Mouse (Mus musculus) ES-Bruce4 (cell line): ENCODE measurements around the gene Lmln. TPM values are rescaled to one million over a fixed set of nuclear protein-coding genes. Genes with fewer than 3 reads are reported as not detected.
"Not testable (repeated sequence)": the region's sequence is repeated elsewhere in the genome, so short reads cannot be mapped to it uniquely, and the experiment has no call there.

Experiments
- H3K27ac ChIP-seq: 2 replicates; pipeline ENCODE4 v1.5.1; 2012; ENCODE audit warnings: low read length, inconsistent platforms; ENCODE audit not compliant: insufficient read depth
- H3K27me3 ChIP-seq: 2 replicates; pipeline ENCODE4 v1.6.1; 2012; ENCODE audit warnings: mild to moderate bottlenecking, low read length, inconsistent platforms; ENCODE audit not compliant: control insufficient read depth, poor library complexity, insufficient read depth, severe bottlenecking
- H3K36me3 ChIP-seq: 2 replicates; pipeline ENCODE4 v1.6.1; 2012; ENCODE audit warnings: inconsistent platforms, mild to moderate bottlenecking, low read length, moderate library complexity; ENCODE audit not compliant: control insufficient read depth, poor library complexity, insufficient read depth, severe bottlenecking
- H3K4me1 ChIP-seq: one replicate; pipeline ENCODE4 v1.8.1; 2011; ENCODE audit warnings: low read length; ENCODE audit not compliant: control insufficient read depth, insufficient read depth
- H3K4me3 ChIP-seq: 2 replicates; pipeline ENCODE4 v1.5.1; 2011; ENCODE audit warnings: low read depth, mild to moderate bottlenecking, low read length
- H3K9ac ChIP-seq: 2 replicates; pipeline ENCODE4 v1.6.1; 2012; ENCODE audit warnings: low read depth, mild to moderate bottlenecking, inconsistent platforms; ENCODE audit not compliant: poor library complexity, severe bottlenecking
- H3K9me3 ChIP-seq: replicated peaks from 2 replicates; pipeline ENCODE4 v1.6.1; 2012; ENCODE audit warnings: mild to moderate bottlenecking, low read length, inconsistent platforms; ENCODE audit not compliant: control insufficient read depth, poor library complexity, insufficient read depth, severe bottlenecking
- CTCF ChIP-seq: IDR thresholded peaks from one replicate; pipeline ENCODE4 v1.8.1; 2011; ENCODE audit warnings: low read depth, low read length
- EP300 ChIP-seq: IDR thresholded peaks from 2 replicates; pipeline ENCODE4 v1.6.1; 2011; ENCODE audit warnings: low read depth, low read length; ENCODE audit not compliant: insufficient read depth
- POLR2A ChIP-seq: IDR thresholded peaks from one replicate; pipeline ENCODE4 v1.8.1; 2011; ENCODE audit warnings: low read length; ENCODE audit not compliant: insufficient read depth
- polyA plus RNA-seq: library from polyadenylated mRNA; stranded (reverse); fragments of >200 nt; gene quantifications from 2 replicates; pipeline ENCODE4 v1.2.4, GENCODE M21; 2011; ENCODE audit warnings: low read depth; ENCODE audit not compliant: missing spikeins, insufficient read depth, insufficient read length

Lmln gene
- polyA plus RNA-seq, 1 experiment: 5.4 TPM

DNA sequence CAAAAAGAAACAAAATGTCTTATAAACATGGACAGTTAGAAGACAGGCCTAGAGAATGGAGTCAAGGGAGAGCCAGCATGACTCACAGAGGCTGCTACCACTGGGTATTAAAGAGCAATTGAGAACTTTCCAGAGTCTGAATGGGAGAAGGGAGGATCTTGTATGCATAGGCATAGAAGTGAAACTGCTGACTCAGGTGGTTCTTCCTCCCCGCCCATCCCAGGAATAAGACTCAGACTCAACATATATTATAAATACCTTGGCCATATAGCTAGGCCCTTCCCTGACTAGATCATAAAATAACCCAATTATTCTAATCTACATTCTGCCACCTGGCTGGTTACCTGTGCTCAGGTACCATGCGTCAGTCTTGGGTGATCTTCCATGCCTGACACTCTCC is 97.0 kb downstream of the Lmln start:
- H3K4me1 ChIP-seq: no peaks in the 10 kb centered on the region

GRCm38 (mm10) chr16:33163330-33164090 is 101.2 kb downstream of the Lmln start:
- no peaks in the 10 kb centered on the region for H3K9me3 ChIP-seq
- H3K27ac ChIP-seq: no peak overlapping the region
- H3K27me3 ChIP-seq: no peaks in the 10 kb centered on the region
- H3K9ac ChIP-seq: no peak overlapping the region
- H3K4me3 ChIP-seq: no peak overlapping the region
- no peaks in the 10 kb centered on the region for H3K36me3 ChIP-seq
- TF ChIP-seq CTCF: no peak
- TF ChIP-seq EP300: no peak
- TF ChIP-seq POLR2A: no peak
- H3K4me1 ChIP-seq: no peaks in the 10 kb centered on the region

More for the DNA sequence above, 97.0 kb downstream of the Lmln start:
- no peaks in the 10 kb centered on the region for H3K36me3 ChIP-seq
- no peaks in the 10 kb centered on the region for H3K9me3 ChIP-seq
- H3K27me3 ChIP-seq: no peaks in the 10 kb centered on the region
- TF ChIP-seq EP300 (no peak), POLR2A (no peak), CTCF (no peak)
- H3K9ac ChIP-seq: no peak overlapping the region
- no peak overlapping the region for H3K27ac ChIP-seq
- no peak overlapping the region for H3K4me3 ChIP-seq

DNA sequence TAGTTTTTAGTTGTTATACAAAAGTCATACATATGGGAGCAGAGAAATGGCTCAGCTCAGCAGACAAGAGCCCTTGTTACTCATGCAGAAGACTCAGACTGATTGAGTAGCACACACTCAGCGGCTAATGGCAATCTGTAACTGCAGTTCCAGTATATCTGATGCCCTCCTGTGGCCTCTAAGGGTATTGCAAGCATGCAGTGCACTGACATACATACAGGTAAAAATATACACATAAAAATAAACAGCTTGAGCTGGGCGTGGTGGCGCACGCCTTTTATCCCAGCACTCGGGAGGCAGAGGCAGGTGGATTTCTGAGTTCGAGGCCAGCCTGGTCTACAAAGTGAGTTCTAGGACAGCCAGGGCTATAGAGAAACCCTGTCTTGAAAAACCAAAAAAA is 104.0 kb downstream of the Lmln start:
- H3K36me3 ChIP-seq, H3K4me1 ChIP-seq, H3K27me3 ChIP-seq, H3K4me3 ChIP-seq, H3K9ac ChIP-seq, H3K27ac ChIP-seq, H3K9me3 ChIP-seq: not testable (repeated sequence)
- TF ChIP-seq CTCF: peak; percentile 44

- TF ChIP-seq EP300: no peak
- peak; percentile 39 for TF ChIP-seq CTCF
- H3K36me3 ChIP-seq: no peaks in the 10 kb centered on the region
- no peak overlapping the region for H3K4me3 ChIP-seq
- H3K27me3 ChIP-seq: no peaks in the 10 kb centered on the region
- no peaks in the 10 kb centered on the region for H3K9me3 ChIP-seq
- no peaks in the 10 kb centered on the region for H3K4me1 ChIP-seq
- no peak overlapping the region for H3K9ac ChIP-seq
- H3K27ac ChIP-seq: no peak overlapping the region
Measured at GRCm38 (mm10) chr16:33167537-33167936, 105.2 kb downstream of the Lmln start.

DNA sequence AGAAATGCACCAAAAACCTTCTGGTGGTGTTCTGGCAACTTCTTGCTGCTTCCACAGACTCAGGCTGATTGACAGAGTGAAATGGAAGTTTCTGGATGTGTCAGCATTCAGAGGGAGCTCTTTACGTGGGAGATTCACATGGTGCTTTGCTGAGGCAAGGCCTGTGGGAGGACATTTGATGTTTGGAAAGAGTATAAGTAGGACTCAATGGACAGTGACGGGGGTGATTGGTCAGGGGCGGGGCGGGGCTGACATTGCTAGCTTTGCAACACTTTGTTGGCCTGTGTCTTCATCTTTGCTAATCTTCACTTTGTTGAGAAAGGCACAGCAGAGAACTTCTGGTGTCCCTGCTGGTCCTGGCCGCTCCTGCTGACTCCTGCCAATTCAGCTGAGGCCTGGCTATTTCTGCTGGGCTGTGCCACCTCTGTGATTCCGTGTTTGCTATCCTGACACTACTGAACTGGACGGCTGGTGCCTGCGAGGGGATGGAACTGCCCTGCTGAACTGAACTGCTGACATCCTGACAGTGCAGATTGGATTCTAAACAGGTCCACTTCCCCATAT is 107.2 kb downstream of the Lmln start:
- peaks cover 2% of the 10 kb centered on the region for H3K4me1 ChIP-seq
- H3K9me3 ChIP-seq: no peaks in the 10 kb centered on the region
- no peaks in the 10 kb centered on the region for H3K27me3 ChIP-seq
- no peak overlapping the region for H3K27ac ChIP-seq
- no peaks in the 10 kb centered on the region for H3K36me3 ChIP-seq
- H3K9ac ChIP-seq: no peak overlapping the region
- no peak overlapping the region for H3K4me3 ChIP-seq
- TF ChIP-seq POLR2A (no peak), CTCF (no peak), EP300 (no peak)

GRCm38 (mm10) chr16:33170716-33171587 is 108.6 kb downstream of the Lmln start:
- no peaks in the 10 kb centered on the region for H3K36me3 ChIP-seq
- no peak overlapping the region for H3K9ac ChIP-seq
- H3K27ac ChIP-seq: no peak overlapping the region
- H3K27me3 ChIP-seq: no peaks in the 10 kb centered on the region
- H3K4me1 ChIP-seq: peaks cover 2% of the 10 kb centered on the region
- H3K4me3 ChIP-seq: no peak overlapping the region
- H3K9me3 ChIP-seq: no peaks in the 10 kb centered on the region
- no peak for TF ChIP-seq CTCF
- TF ChIP-seq POLR2A: no peak
- TF ChIP-seq EP300: no peak
